Mouse (Mus musculus) heart, postnatal 0 days (tissue): Measurements from ENCODE around the gene Rcan3. TPM values are rescaled to one million over a fixed set of nuclear protein-coding genes. Genes with fewer than 3 reads are reported as not detected.

Experiments
- ATAC-seq: fragments of 200-750 bp; cut with Nextera tagmentation; 2 replicates; pipeline ENCODE4 v1.8.0; 2017; ENCODE audit warnings: low read depth, moderate number of reproducible peaks, moderate library complexity; ENCODE audit not compliant: insufficient read depth
- DNase-seq: peaks from one replicate; pipeline ENCODE4 v3.0.0-alpha.2; 2016; ENCODE audit warnings: low spot score
- H3K27ac ChIP-seq: fragments of 300-500 bp; sonication (generic); 2 replicates; pipeline ENCODE4 v1.5.1; 2014; ENCODE audit warnings: low read depth, mild to moderate bottlenecking
- H3K27me3 ChIP-seq: fragments of 300-500 bp; sonication (generic); 2 replicates; pipeline ENCODE4 v1.6.1; 2014; ENCODE audit warnings: low read length, mixed read lengths; ENCODE audit not compliant: control insufficient read depth, insufficient read depth
- H3K36me3 ChIP-seq: fragments of 300-500 bp; sonication (generic); replicated peaks from 2 replicates; pipeline ENCODE4 v1.6.1; 2014; ENCODE audit warnings: low read length, mixed read lengths; ENCODE audit not compliant: control insufficient read depth, insufficient read depth
- H3K4me1 ChIP-seq: fragments of 300-500 bp; sonication (generic); 2 replicates; pipeline ENCODE4 v1.6.1; 2014; ENCODE audit warnings: antibody characterized with exemption; ENCODE audit not compliant: control insufficient read depth, insufficient read depth
- H3K4me2 ChIP-seq: fragments of 300-500 bp; sonication (generic); 2 replicates; pipeline ENCODE4 v1.6.1; 2014; ENCODE audit warnings: low read depth, mild to moderate bottlenecking, low read length, moderate library complexity
- H3K4me3 ChIP-seq: fragments of 300-500 bp; sonication (generic); 2 replicates; pipeline ENCODE4 v1.5.1; 2014; ENCODE audit warnings: low read depth, low read length
- H3K9ac ChIP-seq: fragments of 300-500 bp; sonication (generic); replicated peaks from 2 replicates; pipeline ENCODE4 v1.6.1; 2014; ENCODE audit warnings: low read depth, low read length, mixed read lengths
- H3K9me3 ChIP-seq: fragments of 300-500 bp; sonication (generic); replicated peaks from 2 replicates; pipeline ENCODE4 v1.6.1; 2016; ENCODE audit warnings: low read length; ENCODE audit not compliant: control insufficient read depth
- CTCF ChIP-seq: IDR thresholded peaks from 2 replicates; pipeline ENCODE4 v1.5.1; 2016; ENCODE audit warnings: antibody characterized with exemption, control low read depth, low read depth
- EP300 ChIP-seq: IDR thresholded peaks from 2 replicates; pipeline ENCODE4 v1.6.1; 2016; ENCODE audit warnings: antibody characterized with exemption, low read depth
- WGBS: fragments of 180-500 bp; shearing (Covaris S2); extraction: QIAGEN DNeasy Blood & Tissue Kit; methylation state at CpG from one replicate; pipeline ENCODE4 v1.1.7; 2014; 5-methylcytosine and 5-hydroxymethylcytosine counted together
- polyA plus RNA-seq: library from polyadenylated mRNA; unstranded; fragments of >200 nt; fragmentation: Nextera tagmentation; extraction: Ambion mirVana; gene quantifications from 2 replicates; pipeline ENCODE4 v1.2.1, GENCODE M21; 2015
- total RNA-seq: library from RNA; depleted of rRNA; stranded (reverse); fragments of >200 nt; gene quantifications from 2 replicates; pipeline ENCODE4 v1.2.3, GENCODE M21; 2014; ENCODE audit warnings: low replicate concordance

Gene Rcan3
- total and polyA plus RNA-seq, 2 experiments from 2014 or later, result 7.7 to 13.7 TPM

GRCm38 (mm10) chr4:135453164-135453563, 19.5 kb upstream of the Rcan3 start:
- H3K9ac ChIP-seq, result no peak overlapping the region
- no peaks in the 10 kb centered on the region for H3K4me1 ChIP-seq
- DNase-seq, result peak; percentile 16
- WGBS, result 63% methylated on average over 6 of the region's 6 CpGs
- 0 out of 2 replicates have a peak, but pooled peaks have one; percentile 36 for ATAC-seq
- no peak overlapping the region for H3K4me2 ChIP-seq
- no peaks in the 10 kb centered on the region for H3K27me3 ChIP-seq
- H3K36me3 ChIP-seq, result no peaks in the 10 kb centered on the region
- H3K9me3 ChIP-seq, result no peaks in the 10 kb centered on the region
- no peak overlapping the region for H3K4me3 ChIP-seq
- TF ChIP-seq CTCF (no peak), EP300 (no peak)
- peak overlapping the region; percentile 34 for H3K27ac ChIP-seq

- Histone ChIP-seq H3K4me3 (no peak overlapping the region), H3K4me2 (0 out of 2 replicates have a peak overlapping the region, but pooled peaks have one; percentile 32), H3K27me3 (no peaks in the 10 kb centered on the region), H3K36me3 (no peaks in the 10 kb centered on the region), H3K4me1 (no peaks in the 10 kb centered on the region), H3K27ac (no peak overlapping the region), H3K9me3 (no peaks in the 10 kb centered on the region), H3K9ac (no peak overlapping the region)
- no peak for TF ChIP-seq EP300
- no peak for TF ChIP-seq CTCF
- 35% methylated on average over 18 of the region's 18 CpGs for WGBS
- no peak for DNase-seq
- peak; percentile 27; the same call in 1 of the 2 replicates for ATAC-seq
These were observed 17.8 kb upstream of the Rcan3 start for GRCm38 (mm10) chr4:135451360-135452015.

- TF ChIP-seq CTCF (no peak), EP300 (no peak)
- WGBS, result 55% methylated on average over 5 of the region's 5 CpGs
- DNase-seq, result no peak
These were observed 8.8 kb upstream of the Rcan3 start for GRCm38 (mm10) chr4:135442473-135442872.

GRCm38 (mm10) chr4:135439904-135440522, 6.4 kb upstream of the Rcan3 start:
- Histone ChIP-seq H3K27ac (no peak overlapping the region), H3K4me2 (no peak overlapping the region), H3K9me3 (no peaks in the 10 kb centered on the region), H3K4me1 (0 out of 2 replicates have a peak, but pooled peaks cover 9% of the 10 kb centered on the region), H3K4me3 (no peak overlapping the region), H3K9ac (no peak overlapping the region), H3K27me3 (no peaks in the 10 kb centered on the region), H3K36me3 (no peaks in the 10 kb centered on the region)
- TF ChIP-seq EP300, result no peak
- peak; percentile 58 for TF ChIP-seq CTCF
- ATAC-seq, result no peak
- no peak for DNase-seq
- WGBS, result 28% methylated on average over 9 of the region's 9 CpGs

More at GRCm38 (mm10) chr4:135442473-135442872, 8.8 kb upstream of the Rcan3 start:
- ATAC-seq, result no peak
- Histone ChIP-seq H3K4me1 (0 out of 2 replicates have a peak, but pooled peaks cover 9% of the 10 kb centered on the region), H3K27ac (no peak overlapping the region), H3K4me2 (no peak overlapping the region), H3K9me3 (no peaks in the 10 kb centered on the region), H3K9ac (no peak overlapping the region), H3K36me3 (no peaks in the 10 kb centered on the region), H3K27me3 (no peaks in the 10 kb centered on the region), H3K4me3 (no peak overlapping the region)

GRCm38 (mm10) chr4:135439188-135439647, 5.6 kb upstream of the Rcan3 start:
- TF ChIP-seq EP300, result no peak
- TF ChIP-seq CTCF, result no peak
- Histone ChIP-seq H3K4me2 (peak overlapping the region; percentile 43), H3K4me3 (0 out of 2 replicates have a peak overlapping the region, but pooled peaks have one; percentile 13)

More at GRCm38 (mm10) chr4:135439188-135439647, 5.6 kb upstream of the Rcan3 start:
- Histone ChIP-seq H3K36me3 (no peaks in the 10 kb centered on the region), H3K4me1 (peaks cover 11% of the 10 kb centered on the region; the same call in 1 of the 2 replicates), H3K27me3 (no peaks in the 10 kb centered on the region), H3K9ac (no peak overlapping the region), H3K27ac (peak overlapping the region; percentile 33; the same call in 1 of the 2 replicates), H3K9me3 (no peaks in the 10 kb centered on the region)
- DNase-seq (no peak), ATAC-seq (peak; percentile 66; the same call in 1 of the 2 replicates)
- WGBS, result 4% methylated on average over 15 of the region's 15 CpGs
